Mouse (Mus musculus) spleen, adult 2 months (tissue): ENCODE results near the gene Rnf8. TPM values are rescaled to one million over a fixed set of nuclear protein-coding genes. Genes with fewer than 3 reads are reported as not detected.

Source experiments
- DNase-seq, 2 experiments: peaks; one replicate each; pipeline versions ENCODE4 v3.0.0 to v3.0.0-alpha.2; 2012 to 2021; ENCODE audit warnings: low spot score in 2 of 2, low read depth in 1 of 2
- H3K27ac ChIP-seq: fragments of 200-500 bp; 2 replicates; pipeline ENCODE4 v1.5.1; 2012; ENCODE audit warnings: low read length, inconsistent platforms; ENCODE audit not compliant: insufficient read depth
- H3K27me3 ChIP-seq: fragments of 200-500 bp; 2 replicates; pipeline ENCODE4 v1.6.1; 2012; ENCODE audit warnings: mild to moderate bottlenecking, moderate library complexity, low read length, inconsistent platforms; ENCODE audit not compliant: control insufficient read depth, insufficient read depth
- H3K36me3 ChIP-seq: fragments of 200-500 bp; 2 replicates; pipeline ENCODE4 v1.6.1; 2012; ENCODE audit warnings: mild to moderate bottlenecking, low read length, inconsistent platforms; ENCODE audit not compliant: control insufficient read depth, insufficient read depth
- H3K4me1 ChIP-seq: fragments of 200-500 bp; 2 replicates; pipeline ENCODE4 v1.6.1; 2011; ENCODE audit warnings: inconsistent platforms; ENCODE audit not compliant: control insufficient read depth, insufficient read depth, insufficient read length
- H3K4me3 ChIP-seq: fragments of 200-500 bp; 2 replicates; pipeline ENCODE4 v1.5.1; 2011; ENCODE audit warnings: mild to moderate bottlenecking, inconsistent platforms; ENCODE audit not compliant: insufficient read depth, insufficient read length; ENCODE audit errors: extremely low read depth
- CTCF ChIP-seq: fragments of 200-500 bp; IDR thresholded peaks from 2 replicates; pipeline ENCODE4 v1.5.1; 2011; ENCODE audit warnings: mild to moderate bottlenecking, inconsistent platforms; ENCODE audit not compliant: insufficient read depth, insufficient read length, insufficient replicate concordance; ENCODE audit errors: extremely low read depth
- POLR2A ChIP-seq: fragments of 200-500 bp; IDR thresholded peaks from 2 replicates; pipeline ENCODE4 v1.6.1; 2011; ENCODE audit warnings: low read depth, low read length, inconsistent platforms
- WGBS: fragments of 180-500 bp; shearing (Covaris S2); methylation state at CpG from one replicate; pipeline ENCODE4 v1.1.7; 2018; 5-methylcytosine and 5-hydroxymethylcytosine counted together
- polyA plus RNA-seq: library from polyadenylated mRNA; depleted of rRNA; stranded (reverse); fragments of >200 nt; gene quantifications from 2 replicates; pipeline ENCODE4 v1.2.3, GENCODE M21; 2012

The Rnf8 gene
- polyA plus RNA-seq, 1 experiment = 24.0 TPM

DNA sequence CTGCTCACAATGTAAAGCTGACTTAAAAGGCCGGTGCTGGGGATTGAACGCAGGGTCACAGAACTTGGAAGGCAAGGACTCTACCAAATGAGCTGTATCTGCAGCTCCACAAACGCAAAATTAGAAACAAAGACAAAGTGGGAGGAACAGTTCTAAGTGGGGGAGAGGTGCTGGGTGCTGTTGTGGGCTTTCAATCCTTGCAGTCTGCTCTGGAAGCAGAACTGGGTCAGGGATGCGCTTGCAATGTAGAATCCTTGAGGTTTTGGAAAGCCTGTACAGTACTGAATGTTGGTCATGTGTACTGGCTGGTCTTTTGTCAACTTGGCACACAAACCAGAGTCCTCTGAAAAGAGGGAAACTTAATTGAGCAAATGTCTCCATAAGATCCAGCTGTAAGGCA, 1.0 kb downstream of the Rnf8 start:
- Histone ChIP-seq H3K27me3 (no peaks in the 10 kb centered on the region), H3K4me1 (peaks cover 11% of the 10 kb centered on the region; the same call in 1 of the 2 replicates), H3K4me3 (peak overlapping the region; percentile 80), H3K27ac (peak overlapping the region; percentile 88; the same call in 1 of the 2 replicates), H3K36me3 (no peaks in the 10 kb centered on the region)
- DNase-seq = no peak
- 15% methylated on average over 4 of the region's 4 CpGs for WGBS
- TF ChIP-seq POLR2A = no peak
- TF ChIP-seq CTCF = no peak

DNA sequence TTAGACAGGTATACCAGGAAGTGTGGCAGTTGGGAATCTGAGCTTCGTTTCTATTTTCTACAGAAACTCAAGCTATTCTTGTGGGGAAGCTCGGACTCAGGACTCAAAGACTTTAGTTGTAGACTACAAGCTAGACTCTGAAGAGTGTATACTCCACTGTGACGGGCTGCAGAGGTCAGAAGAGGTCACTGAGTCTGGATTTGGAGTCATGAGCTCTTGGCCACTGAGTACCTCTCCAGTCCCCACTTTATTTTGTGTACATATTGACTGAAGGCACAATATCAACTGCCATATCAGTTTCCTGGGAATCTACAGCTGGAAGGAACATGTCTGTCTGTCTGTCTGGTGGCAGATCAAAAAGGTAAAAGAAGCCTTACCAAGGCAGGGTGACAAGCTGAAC, 4.6 kb downstream of the Rnf8 start:
- DNase-seq = no peak
- Histone ChIP-seq H3K4me1 (peaks cover 11% of the 10 kb centered on the region; the same call in 1 of the 2 replicates), H3K27ac (no peak overlapping the region), H3K27me3 (no peaks in the 10 kb centered on the region), H3K36me3 (peaks cover 12% of the 10 kb centered on the region), H3K4me3 (no peak overlapping the region)
- 78% methylated on average over 3 of the region's 3 CpGs for WGBS
- TF ChIP-seq POLR2A (no peak), CTCF (no peak)

DNA sequence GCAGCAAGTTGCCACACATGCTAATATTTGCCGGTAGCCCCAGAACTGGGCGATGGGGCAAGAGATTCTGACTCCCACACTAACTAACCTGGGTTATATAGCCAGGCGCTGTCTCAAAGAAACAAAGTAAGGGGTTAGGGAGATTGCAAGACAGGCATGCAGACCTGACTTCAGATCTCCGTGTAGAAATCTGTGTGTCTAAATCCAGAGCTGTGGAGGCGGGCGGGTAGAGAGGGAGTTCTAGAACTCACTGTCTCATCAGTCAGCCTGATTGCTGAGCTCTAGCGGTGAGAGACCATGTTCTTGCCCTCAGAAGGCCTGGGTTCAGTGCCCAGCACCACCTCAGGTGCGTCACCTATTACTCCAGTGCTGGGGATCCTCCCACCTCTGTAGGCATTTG, 8.9 kb downstream of the Rnf8 start:
- H3K27ac ChIP-seq = no peak overlapping the region
- H3K4me3 ChIP-seq = no peak overlapping the region
- H3K36me3 ChIP-seq = peaks cover 34% of the 10 kb centered on the region
- no peaks in the 10 kb centered on the region for H3K4me1 ChIP-seq
- WGBS = 94% methylated on average over 8 of the region's 8 CpGs
- H3K27me3 ChIP-seq = no peaks in the 10 kb centered on the region
- no peak for DNase-seq
- TF ChIP-seq CTCF = no peak
- TF ChIP-seq POLR2A = no peak

DNA sequence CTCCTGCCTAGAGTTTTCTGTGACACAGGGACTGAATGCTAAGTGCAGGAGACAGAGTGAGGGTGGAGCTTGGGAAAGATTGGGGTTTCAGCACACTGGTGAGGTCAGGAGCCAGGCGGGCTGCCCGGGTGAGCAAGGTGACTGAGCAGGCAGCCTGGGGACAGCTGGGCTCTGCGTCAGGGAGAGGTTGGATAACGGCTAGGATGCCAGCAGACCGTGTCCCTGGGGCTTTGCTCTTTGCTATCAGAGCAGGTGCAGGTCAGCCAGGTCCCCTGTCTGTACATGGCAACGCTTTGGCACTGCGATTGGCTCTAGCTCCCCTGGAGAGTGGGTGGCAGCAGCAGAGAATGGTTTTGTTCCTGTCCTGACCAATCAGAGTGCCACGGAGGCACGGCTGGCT, 12.7 kb downstream of the Rnf8 start:
- DNase-seq = peak in 1 of 2 experiments; percentile 11
- TF ChIP-seq CTCF = no peak
- no peak for TF ChIP-seq POLR2A
- H3K27me3 ChIP-seq = no peaks in the 10 kb centered on the region
- WGBS = 95% methylated on average over 9 of the region's 9 CpGs
- no peaks in the 10 kb centered on the region for H3K4me1 ChIP-seq
- H3K36me3 ChIP-seq = peaks cover 44% of the 10 kb centered on the region
- H3K27ac ChIP-seq = no peak overlapping the region
- H3K4me3 ChIP-seq = no peak overlapping the region

DNA sequence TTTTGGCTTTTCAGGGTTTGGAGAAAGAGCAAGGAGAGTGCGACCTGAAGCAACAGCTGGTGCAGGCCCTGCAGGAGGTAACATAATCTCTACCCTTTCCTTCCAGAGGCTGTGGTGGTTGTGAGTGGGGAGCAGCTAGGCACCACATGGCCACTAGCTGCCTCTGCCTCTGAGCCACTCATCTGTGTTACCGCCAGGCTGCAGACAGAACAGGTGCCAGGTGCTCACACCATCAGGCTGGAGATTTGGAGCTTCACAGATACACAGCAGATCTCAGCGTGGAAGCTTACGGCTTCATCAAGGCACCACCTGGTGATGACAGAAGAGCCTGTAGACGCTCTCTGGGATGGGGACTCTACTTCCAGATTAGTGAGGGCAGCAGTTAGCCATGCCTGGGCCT, 14.4 kb downstream of the Rnf8 start:
- 85% methylated on average over 5 of the region's 5 CpGs for WGBS

DNA sequence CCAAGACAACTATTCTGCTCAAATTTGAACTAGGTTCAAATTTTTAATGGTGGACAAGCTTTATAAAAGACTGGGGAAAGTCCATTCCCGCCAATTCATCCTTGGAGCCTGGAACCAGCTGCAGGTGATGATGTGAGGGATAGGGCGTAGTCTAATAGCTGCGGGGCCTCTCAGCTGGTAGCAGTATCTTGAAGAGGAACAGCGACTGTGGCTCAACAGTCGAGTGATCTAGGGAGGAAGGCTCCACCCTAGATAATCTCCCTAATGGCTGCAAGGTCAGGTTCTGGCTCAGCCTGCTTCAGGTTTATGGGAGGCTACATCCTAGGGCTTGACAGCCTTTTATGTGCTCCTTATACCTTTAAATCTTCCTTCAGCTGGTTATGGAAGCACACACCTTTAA, 15.0 kb downstream of the Rnf8 start:
- Histone ChIP-seq H3K4me1 (no peaks in the 10 kb centered on the region), H3K4me3 (no peak overlapping the region), H3K27ac (no peak overlapping the region), H3K36me3 (peaks cover 46% of the 10 kb centered on the region), H3K27me3 (no peaks in the 10 kb centered on the region)
- TF ChIP-seq POLR2A (no peak), CTCF (no peak)
- 48% methylated on average over 5 of the region's 5 CpGs for WGBS
- no peak for DNase-seq

More for the DNA sequence above, 14.4 kb downstream of the Rnf8 start:
- no peak overlapping the region for H3K4me3 ChIP-seq
- no peaks in the 10 kb centered on the region for H3K27me3 ChIP-seq
- no peak for DNase-seq
- no peak overlapping the region for H3K27ac ChIP-seq
- TF ChIP-seq POLR2A (no peak), CTCF (no peak)
- no peaks in the 10 kb centered on the region for H3K4me1 ChIP-seq
- H3K36me3 ChIP-seq = peaks cover 44% of the 10 kb centered on the region

DNA sequence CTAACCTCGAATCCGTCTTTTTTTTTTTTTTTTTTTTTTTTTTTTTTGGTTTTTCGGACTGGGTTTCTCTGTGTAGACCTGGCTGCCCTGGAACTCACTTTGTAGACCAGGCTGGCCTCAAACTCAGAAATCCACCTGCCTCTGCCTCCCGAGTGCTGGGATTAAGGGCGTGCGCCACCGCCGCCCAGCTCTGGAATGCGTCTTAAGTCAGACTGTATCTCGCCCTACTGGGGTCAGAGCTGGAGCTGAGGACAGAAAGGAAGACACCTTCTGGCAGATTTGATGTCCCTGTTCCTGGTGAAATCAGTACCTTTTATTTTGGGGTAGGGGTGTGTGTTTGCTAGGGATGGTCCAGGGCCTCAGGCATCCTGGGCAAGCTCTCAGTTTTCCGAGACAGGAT, 17.7 kb downstream of the Rnf8 start:
- H3K4me3 ChIP-seq = no peak overlapping the region
- 95% methylated on average over 11 of the region's 11 CpGs for WGBS
- peaks cover 52% of the 10 kb centered on the region for H3K36me3 ChIP-seq
- no peak for DNase-seq
- no peak for TF ChIP-seq CTCF
- TF ChIP-seq POLR2A = no peak
- H3K27me3 ChIP-seq = no peaks in the 10 kb centered on the region
- no peak overlapping the region for H3K27ac ChIP-seq
- no peaks in the 10 kb centered on the region for H3K4me1 ChIP-seq
